Mouse (Mus musculus) bone marrow, adult 2 months (tissue): Measurements from ENCODE around the gene Sort1.

Experiments used
- CTCF ChIP-seq: fragments of 200-500 bp; IDR thresholded peaks from 2 replicates; pipeline ENCODE4 v1.5.1; 2011; ENCODE audit warnings: low read length, control low read depth; ENCODE audit not compliant: control insufficient read depth, insufficient read depth
- POLR2A ChIP-seq: fragments of 200-500 bp; IDR thresholded peaks from 2 replicates; pipeline ENCODE4 v1.6.1; 2011; ENCODE audit warnings: low read depth, mild to moderate bottlenecking, control low read depth, low read length, borderline replicate concordance; ENCODE audit not compliant: control insufficient read depth

- TF ChIP-seq CTCF (peak; percentile 95), POLR2A (no peak; the same call in 1 of the 2 replicates)
Observed at GRCm38 (mm10) chr3:108401692-108402527, 118.0 kb downstream of the Sort1 start.
